Mouse (Mus musculus) CH12.LX (cell line): ENCODE data around the gene Aldh3b1. TPM values are rescaled to one million over a fixed set of nuclear protein-coding genes. Genes with fewer than 3 reads are reported as not detected.

Experiments
- DNase-seq: peaks from one replicate; pipeline ENCODE4 v3.0.0-alpha.2; 2013; ENCODE audit errors: extremely low read depth
- H3K27ac ChIP-seq: 2 replicates; pipeline ENCODE4 v1.5.1; 2012; ENCODE audit warnings: low read depth, mild to moderate bottlenecking, control low read depth, moderate library complexity; ENCODE audit not compliant: insufficient read depth
- H3K27me3 ChIP-seq: replicated peaks from 2 replicates; pipeline ENCODE3; 2012; ENCODE audit warnings: inconsistent platforms
- H3K36me3 ChIP-seq, 2 experiments: replicated peaks in 1 of 2; 2 replicates each; pipeline versions ENCODE3 to v1.6.1; 2012; ENCODE audit warnings: inconsistent platforms in 1 of 2, low read length in 1 of 2, mild to moderate bottlenecking in 1 of 2, mixed read lengths in 1 of 2, moderate library complexity in 1 of 2; ENCODE audit not compliant: control insufficient read depth in 1 of 2, insufficient read depth in 1 of 2
- H3K4me1 ChIP-seq, 2 experiments: 2 replicates each; pipeline ENCODE4 v1.6.1; 2012; ENCODE audit warnings: inconsistent platforms in 1 of 2, moderate library complexity in 1 of 2; ENCODE audit not compliant: insufficient read depth in 2 of 2, control insufficient read depth in 1 of 2
- H3K4me2 ChIP-seq: 2 replicates; pipeline ENCODE4 v1.6.1; 2012; ENCODE audit warnings: low read depth, mild to moderate bottlenecking, control low read depth; ENCODE audit not compliant: poor library complexity, insufficient read depth, severe bottlenecking
- H3K4me3 ChIP-seq, 3 experiments: fragments of 150-350 bp in 1 of 3; sonication (generic) in 1 of 3; replicated peaks in 1 of 3; 2 replicates each; pipeline versions ENCODE3 to v1.5.1; 2011 to 2012; ENCODE audit warnings: low read depth in 2 of 3, low read length in 2 of 3, mild to moderate bottlenecking in 2 of 3, moderate library complexity in 2 of 3, control low read depth in 1 of 3, improper control_type of control experiment in 1 of 3, inconsistent platforms in 1 of 3, mixed read lengths in 1 of 3; ENCODE audit not compliant: poor library complexity in 1 of 3
- H3K79me2 ChIP-seq: replicated peaks from 2 replicates; pipeline ENCODE4 v1.6.1; 2012; ENCODE audit warnings: mild to moderate bottlenecking, moderate library complexity; ENCODE audit not compliant: control insufficient read depth, poor library complexity, insufficient read depth, severe bottlenecking; ENCODE audit errors: extremely low read depth
- H3K9ac ChIP-seq: 2 replicates; pipeline ENCODE4 v1.6.1; 2012; ENCODE audit warnings: low read depth, mild to moderate bottlenecking, control low read depth, moderate library complexity; ENCODE audit not compliant: insufficient read depth
- H3K9me3 ChIP-seq: replicated peaks from 2 replicates; pipeline ENCODE3; 2012; ENCODE audit warnings: low read length, inconsistent platforms, mixed read lengths
- E2F4 ChIP-seq: IDR thresholded peaks from 2 replicates; pipeline ENCODE4 v1.6.1; 2011; ENCODE audit warnings: low read depth, low read length, improper control_type of control experiment; ENCODE audit not compliant: insufficient replicate concordance
- ELF1 ChIP-seq: IDR thresholded peaks from 2 replicates; pipeline ENCODE4 v1.6.1; 2014; ENCODE audit warnings: low read depth, mild to moderate bottlenecking, inconsistent platforms, low read length, improper control_type of control experiment
- EP300 ChIP-seq: IDR thresholded peaks from 2 replicates; pipeline ENCODE4 v1.6.1; 2011; ENCODE audit warnings: low read length, improper control_type of control experiment
- ETS1 ChIP-seq: conservative IDR thresholded peaks from 2 replicates; pipeline ENCODE4 v1.6.1; 2012; ENCODE audit warnings: low read depth, mild to moderate bottlenecking, inconsistent platforms, low read length, improper control_type of control experiment, moderate library complexity
- GABPA ChIP-seq: IDR thresholded peaks from 2 replicates; pipeline ENCODE4 v1.6.1; 2012; ENCODE audit warnings: low read depth, low read length, improper control_type of control experiment, inconsistent platforms; ENCODE audit not compliant: insufficient replicate concordance
- JUN ChIP-seq: IDR thresholded peaks from 2 replicates; pipeline ENCODE4 v1.6.1; 2011; ENCODE audit warnings: low read depth, mild to moderate bottlenecking, low read length, improper control_type of control experiment, moderate library complexity; ENCODE audit not compliant: insufficient read depth
- MXI1 ChIP-seq: IDR thresholded peaks from 2 replicates; pipeline ENCODE4 v1.6.1; 2011; ENCODE audit warnings: mild to moderate bottlenecking, low read depth, low read length, improper control_type of control experiment
- MYC ChIP-seq: IDR thresholded peaks from 2 replicates; pipeline ENCODE4 v1.6.1; 2011; ENCODE audit warnings: low read depth, mild to moderate bottlenecking, improper control_type of control experiment, low read length
- NELFE ChIP-seq: IDR thresholded peaks from 2 replicates; pipeline ENCODE4 v1.6.1; 2011; ENCODE audit warnings: low read depth, low read length, improper control_type of control experiment
- NRF1 ChIP-seq: IDR thresholded peaks from 2 replicates; pipeline ENCODE4 v1.6.1; 2014; ENCODE audit warnings: low read depth, mild to moderate bottlenecking, inconsistent platforms, low read length, improper control_type of control experiment, moderate library complexity
- POLR2AphosphoS2 ChIP-seq: IDR thresholded peaks from 2 replicates; pipeline ENCODE4 v1.6.1; 2011; ENCODE audit warnings: low read depth, low read length, improper control_type of control experiment
- RCOR1 ChIP-seq: conservative IDR thresholded peaks from 2 replicates; pipeline ENCODE4 v1.6.1; 2012; ENCODE audit warnings: low read depth, mild to moderate bottlenecking, inconsistent platforms, low read length, improper control_type of control experiment
- SMC3 ChIP-seq: IDR thresholded peaks from 2 replicates; pipeline ENCODE4 v1.6.1; 2011; ENCODE audit warnings: low read depth, low read length, improper control_type of control experiment
- TBP ChIP-seq: conservative IDR thresholded peaks from 2 replicates; pipeline ENCODE4 v1.6.1; 2011; ENCODE audit warnings: low read depth, low read length, improper control_type of control experiment
- UBTF ChIP-seq: IDR thresholded peaks from 2 replicates; pipeline ENCODE4 v1.6.1; 2012; ENCODE audit warnings: low read depth, mild to moderate bottlenecking, inconsistent platforms, low read length, improper control_type of control experiment, moderate library complexity
- USF1 ChIP-seq: IDR thresholded peaks from 2 replicates; pipeline ENCODE4 v1.6.1; 2014; ENCODE audit warnings: low read depth, mild to moderate bottlenecking, inconsistent platforms, low read length, improper control_type of control experiment
- USF2 ChIP-seq: conservative IDR thresholded peaks from 2 replicates; pipeline ENCODE4 v1.6.1; 2011; ENCODE audit warnings: low read depth, low read length, improper control_type of control experiment
- ZKSCAN1 ChIP-seq: IDR thresholded peaks from 2 replicates; pipeline ENCODE4 v1.6.1; 2012; ENCODE audit warnings: low read depth, inconsistent platforms, low read length, improper control_type of control experiment, borderline replicate concordance
- ZNF384 ChIP-seq: IDR thresholded peaks from 2 replicates; pipeline ENCODE4 v1.6.1; 2012; ENCODE audit warnings: low read depth, low read length, improper control_type of control experiment, inconsistent platforms
- dilution Hi-C: fragments of 300-500 bp; cut with MboI; formaldehyde crosslinking; loops from 2 replicates; pipeline ENCODE4 v1.14.3; 2020; ENCODE audit warnings: low sequenced_read_pairs; ENCODE audit not compliant: extremely low pct_unique_long_range_greater_than_20kb, extremely low pct_ligation_motif_present
- in situ Hi-C: fragments of 300-500 bp; cut with MboI; formaldehyde crosslinking; loops from 3 replicates; pipeline ENCODE4 v1.14.3; 2019; ENCODE audit warnings: low sequenced_read_pairs, low pct_ligation_motif_present, low pct_unique_long_range_greater_than_20kb, mixed read lengths
- polyA plus RNA-seq: library from polyadenylated mRNA; unstranded; fragments of >175 nt; gene quantifications from 2 replicates; pipeline ENCODE4 v1.2.1, GENCODE M21; 2012; ENCODE audit warnings: low read depth; ENCODE audit not compliant: insufficient read length
- total RNA-seq, 2 experiments: library from RNA; depleted of rRNA; stranded (reverse); fragments of 300-350 nt in 1 of 2; fragments of >200 nt in 1 of 2; gene quantifications; 2 replicates each; pipeline ENCODE4 v1.2.3; 2012 to 2014

Aldh3b1 gene
- total and polyA plus RNA-seq, 3 experiments: 5.9 to 8.1 (median 8.1) TPM

DNA sequence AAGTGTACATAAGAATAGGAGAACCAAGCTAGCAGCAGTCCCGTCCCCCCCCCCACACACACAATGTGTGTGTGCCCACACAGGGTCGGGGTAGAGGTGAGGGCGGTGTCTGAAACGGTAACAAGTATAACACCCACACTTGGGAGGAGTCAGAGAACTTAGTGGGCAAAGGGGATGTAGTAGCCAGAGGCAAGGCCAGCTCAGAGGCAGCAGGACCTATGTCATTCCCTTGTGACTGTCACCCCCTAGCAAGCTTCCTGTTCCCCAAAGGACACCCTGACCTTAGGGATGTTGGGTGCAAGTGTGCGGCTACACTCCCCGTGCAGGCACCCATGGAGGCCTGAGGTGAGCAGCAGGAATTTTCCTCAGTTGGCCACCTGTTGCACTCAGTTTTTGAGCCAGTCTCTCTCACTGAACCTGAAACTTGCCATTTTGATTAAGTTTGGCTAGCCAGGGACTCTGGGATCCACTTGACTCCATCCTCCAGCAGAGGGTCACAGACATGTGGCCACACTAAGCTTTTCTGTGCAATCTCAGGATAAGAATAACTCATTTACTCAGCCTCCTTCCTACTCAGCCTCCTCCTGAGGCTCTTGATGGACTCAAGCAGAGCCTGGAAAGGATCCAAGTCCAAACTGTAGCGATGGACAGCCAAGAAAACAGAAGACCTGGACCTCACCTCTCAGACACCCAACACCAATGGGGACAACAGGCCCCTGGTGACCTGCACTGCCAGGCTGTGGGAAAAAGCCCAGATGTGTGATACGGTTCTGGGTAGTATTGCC lies 21.5 kb downstream of the Aldh3b1 start:
- H3K4me2 ChIP-seq: no peak overlapping the region
- DNase-seq: no peak
- H3K36me3 ChIP-seq: peaks cover 45 to 59% of the 10 kb centered on the region in 2 experiments
- peaks cover 10 to 44% of the 10 kb centered on the region in 2 experiments; a peak in 3 of 4 replicates for H3K4me1 ChIP-seq
- TF ChIP-seq TBP (no peak), ZKSCAN1 (no peak), NELFE (no peak), GABPA (no peak), USF2 (no peak), USF1 (no peak), NRF1 (no peak), POLR2AphosphoS2 (no peak), UBTF (no peak), JUN (no peak), MXI1 (no peak), EP300 (no peak), ZNF384 (no peak), RCOR1 (no peak), SMC3 (no peak), ETS1 (no peak), ELF1 (no peak), E2F4 (no peak), MYC (no peak)
- no peak overlapping the region for H3K4me3 ChIP-seq
- dilution Hi-C loops (no loop called here), in situ Hi-C loops (loop anchor here (5.0 kb wide), 1 partner anchor 34 kb away; no protein-coding TSS in a partner anchor)
- no peak overlapping the region for H3K27ac ChIP-seq
- peaks cover 7% of the 10 kb centered on the region for H3K79me2 ChIP-seq
- H3K9me3 ChIP-seq: no peaks in the 10 kb centered on the region
- no peak overlapping the region for H3K9ac ChIP-seq
- H3K27me3 ChIP-seq: no peaks in the 10 kb centered on the region
